Mouse (Mus musculus) ES-E14 (cell line): ENCODE measurements around the gene Cd4.

Source experiments
- CHD2 ChIP-seq: IDR thresholded peaks from 2 replicates; pipeline ENCODE4 v1.6.1; 2014; ENCODE audit warnings: mild to moderate bottlenecking, low read depth, low read length, inconsistent platforms
- HCFC1 ChIP-seq: IDR thresholded peaks from 2 replicates; pipeline ENCODE4 v1.6.1; 2012; ENCODE audit warnings: low read length, inconsistent platforms, borderline replicate concordance; ENCODE audit not compliant: insufficient read depth
- ZC3H11A ChIP-seq: IDR thresholded peaks from 2 replicates; pipeline ENCODE4 v1.6.1; 2012; ENCODE audit warnings: low read depth, mild to moderate bottlenecking, inconsistent platforms, low read length, borderline replicate concordance
- ZNF384 ChIP-seq: IDR thresholded peaks from 2 replicates; pipeline ENCODE4 v1.6.1; 2012; ENCODE audit warnings: low read depth, low read length, inconsistent platforms

DNA sequence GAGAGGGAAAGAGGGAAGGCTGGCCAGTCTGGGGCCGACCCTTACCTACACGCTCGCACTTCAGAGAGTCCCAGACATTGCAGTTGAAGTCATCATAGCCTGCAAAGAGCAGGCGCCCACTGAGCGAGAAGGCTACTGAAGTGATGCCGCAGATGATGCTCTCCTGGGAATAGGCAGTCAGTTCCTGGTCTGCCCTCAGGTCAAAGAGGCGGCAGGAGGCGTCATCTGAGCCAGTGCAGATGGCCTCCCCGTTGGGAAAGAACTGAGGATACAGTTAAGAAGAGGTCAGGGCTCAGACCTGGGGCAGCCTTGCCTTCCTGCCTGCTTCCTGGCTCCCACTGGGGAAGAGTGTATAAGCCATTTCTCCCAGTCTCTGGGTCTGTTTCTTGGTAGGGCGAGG lies 52.5 kb downstream of the Cd4 start:
- TF ChIP-seq HCFC1 (no peak), ZNF384 (no peak), ZC3H11A (no peak), CHD2 (no peak)
